Mouse (Mus musculus) megakaryocyte, embryonic 14.5 days (primary cell): ENCODE results near the gene Ccnt2.

ENCODE experiments used
- FLI1 ChIP-seq: IDR thresholded peaks from 2 replicates; pipeline ENCODE4 v1.6.1; 2012; ENCODE audit warnings: low read length, inconsistent platforms, mixed read lengths
- GATA1 ChIP-seq: IDR thresholded peaks from 3 replicates; pipeline ENCODE4 v1.6.1; 2012; ENCODE audit warnings: mixed read lengths, low read length, inconsistent platforms, borderline replicate concordance

DNA sequence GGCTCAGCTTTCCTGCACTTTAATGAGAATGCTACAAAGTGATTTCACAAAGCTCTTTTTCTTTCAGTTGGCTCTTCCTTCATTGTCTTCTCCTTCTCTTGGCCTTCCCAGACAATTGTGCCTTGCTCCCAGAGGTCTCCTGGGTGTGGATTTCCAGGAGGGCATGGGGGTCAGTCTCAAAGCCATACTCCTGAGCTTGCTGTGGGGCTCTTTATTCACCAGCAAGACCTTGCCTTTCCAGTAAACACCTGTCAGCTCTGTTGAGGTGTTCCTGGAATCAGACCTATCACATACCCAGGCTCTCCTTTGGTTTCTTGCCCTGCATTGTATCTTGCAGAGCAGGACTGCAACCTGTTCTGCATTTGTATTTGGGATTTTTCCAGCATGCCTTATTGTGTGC is 9.9 kb downstream of the Ccnt2 start:
- TF ChIP-seq GATA1, result no peak
- TF ChIP-seq FLI1, result no peak
